Mouse (Mus musculus) liver, postnatal 0 days (tissue): ENCODE data around the gene Epha2. TPM values are rescaled to one million over a fixed set of nuclear protein-coding genes. Genes with fewer than 3 reads are reported as not detected.

Source experiments
- ATAC-seq: fragments of 200-750 bp; cut with Nextera tagmentation; 2 replicates; pipeline ENCODE4 v1.8.0; 2017; ENCODE audit warnings: mild to moderate bottlenecking, moderate library complexity
- DNase-seq: peaks from one replicate; pipeline ENCODE4 v3.0.0-alpha.2; 2016
- H3K27ac ChIP-seq: fragments of 300-500 bp; sonication (generic); 2 replicates; pipeline ENCODE4 v1.5.1; 2014; ENCODE audit warnings: antibody characterized with exemption, moderate library complexity, mild to moderate bottlenecking, low read depth
- H3K27me3 ChIP-seq: fragments of 300-500 bp; sonication (generic); 2 replicates; pipeline ENCODE4 v1.6.1; 2014; ENCODE audit warnings: low read length, control low read depth, mixed read lengths; ENCODE audit not compliant: insufficient read depth
- H3K36me3 ChIP-seq: fragments of 300-500 bp; sonication (generic); replicated peaks from 2 replicates; pipeline ENCODE4 v1.6.1; 2014; ENCODE audit warnings: mild to moderate bottlenecking, control low read depth, low read length, moderate library complexity, mixed read lengths; ENCODE audit not compliant: insufficient read depth
- H3K4me1 ChIP-seq: fragments of 300-500 bp; sonication (generic); 2 replicates; pipeline ENCODE4 v1.6.1; 2014; ENCODE audit warnings: antibody characterized with exemption, mild to moderate bottlenecking, control low read depth; ENCODE audit not compliant: insufficient read depth
- H3K4me2 ChIP-seq: fragments of 300-500 bp; sonication (generic); 2 replicates; pipeline ENCODE4 v1.6.1; 2014; ENCODE audit warnings: low read depth, mild to moderate bottlenecking, low read length, moderate library complexity, mixed read lengths
- H3K4me3 ChIP-seq: fragments of 300-500 bp; sonication (generic); 2 replicates; pipeline ENCODE4 v1.5.1; 2014; ENCODE audit warnings: low read depth, low read length
- H3K9ac ChIP-seq: fragments of 300-500 bp; sonication (generic); replicated peaks from 2 replicates; pipeline ENCODE4 v1.6.1; 2014; ENCODE audit warnings: mild to moderate bottlenecking, moderate library complexity
- H3K9me3 ChIP-seq: fragments of 300-500 bp; sonication (generic); 2 replicates; pipeline ENCODE4 v1.6.1; 2016; ENCODE audit warnings: mild to moderate bottlenecking, control low read depth, low read length, mixed read lengths
- CTCF ChIP-seq: sonication (generic); IDR thresholded peaks from 2 replicates; pipeline ENCODE4 v1.5.1; 2016; ENCODE audit warnings: antibody characterized with exemption, low read depth
- EP300 ChIP-seq: IDR thresholded peaks from 2 replicates; pipeline ENCODE4 v1.6.1; 2016; ENCODE audit warnings: antibody characterized with exemption, low read depth, mild to moderate bottlenecking
- WGBS: fragments of 180-500 bp; shearing (Covaris S2); extraction: QIAGEN DNeasy Blood & Tissue Kit; methylation state at CpG from one replicate; pipeline ENCODE4 v1.1.7; 2014; ENCODE audit not compliant: insufficient replicate concordance; 5-methylcytosine and 5-hydroxymethylcytosine counted together
- polyA plus RNA-seq: library from polyadenylated mRNA; unstranded; fragments of >200 nt; fragmentation: Nextera tagmentation; extraction: Ambion mirVana; gene quantifications from 2 replicates; pipeline ENCODE4 v1.2.1, GENCODE M21; 2015

Epha2 gene
- polyA plus RNA-seq, 1 experiment from 2014 or later = 1.5 TPM

DNA sequence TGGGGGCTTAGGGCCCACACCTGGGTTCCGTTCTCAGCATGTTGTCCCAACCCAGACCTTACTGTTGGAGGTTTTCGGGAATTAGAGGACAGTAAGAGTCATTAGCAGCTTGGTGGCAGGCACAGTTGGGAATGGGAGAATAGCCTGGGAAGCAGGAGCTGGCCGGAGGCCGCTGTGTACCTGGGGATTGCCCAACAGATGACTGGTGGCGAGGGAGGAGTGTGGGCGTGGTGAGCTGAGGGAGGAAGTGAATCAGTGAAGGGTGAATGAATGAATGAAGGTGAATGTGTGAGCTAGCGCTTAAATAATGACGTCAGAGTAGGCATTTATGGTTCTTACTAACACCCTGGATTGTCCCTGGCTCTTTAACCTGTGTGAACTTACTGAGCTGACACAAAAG, 23.9 kb upstream of the Epha2 start:
- Histone ChIP-seq H3K9me3 (no peaks in the 10 kb centered on the region), H3K36me3 (no peaks in the 10 kb centered on the region), H3K4me2 (no peak overlapping the region), H3K27ac (0 out of 2 replicates have a peak overlapping the region, but pooled peaks have one; percentile 22), H3K4me1 (peaks cover 38% of the 10 kb centered on the region), H3K4me3 (no peak overlapping the region), H3K27me3 (no peaks in the 10 kb centered on the region), H3K9ac (no peak overlapping the region)
- WGBS = 67% methylated on average over 8 of the region's 8 CpGs
- DNase-seq (no peak), ATAC-seq (no peak)
- TF ChIP-seq CTCF = no peak
- TF ChIP-seq EP300 = no peak

DNA sequence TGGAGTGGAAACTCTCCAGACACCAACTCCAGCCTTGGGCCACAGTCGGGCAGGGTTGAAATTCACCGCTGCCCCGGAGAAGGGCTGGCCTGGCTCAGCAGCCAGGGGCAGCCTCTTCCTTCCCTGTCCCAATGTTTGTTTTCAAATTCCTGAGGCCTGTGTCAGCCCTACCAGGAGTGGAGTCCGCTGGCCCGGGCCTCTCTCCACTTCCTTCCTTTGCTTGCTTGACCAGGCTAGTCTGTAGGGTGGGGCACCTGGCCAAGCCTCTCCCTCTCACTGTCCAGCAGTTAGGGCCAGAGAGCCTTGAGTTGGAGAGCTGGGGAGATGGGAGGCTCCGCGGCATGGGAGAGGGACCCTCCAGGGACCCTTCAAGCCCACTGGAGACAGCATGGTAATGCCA, 22.9 kb upstream of the Epha2 start:
- DNase-seq (peak; percentile 56), ATAC-seq (peak; percentile 1; the same call in 1 of the 2 replicates)
- peaks cover 36% of the 10 kb centered on the region for H3K4me1 ChIP-seq
- H3K9ac ChIP-seq = no peak overlapping the region; the same call in 1 of the 2 replicates
- 38% methylated on average over 7 of the region's 7 CpGs for WGBS
- peak overlapping the region; percentile 80 for H3K27ac ChIP-seq
- TF ChIP-seq CTCF = 0 out of 2 replicates have a peak, but pooled peaks have one; percentile 14
- TF ChIP-seq EP300 = no peak
- H3K4me2 ChIP-seq = no peak overlapping the region
- H3K9me3 ChIP-seq = no peaks in the 10 kb centered on the region
- H3K27me3 ChIP-seq = no peaks in the 10 kb centered on the region
- no peak overlapping the region for H3K4me3 ChIP-seq
- no peaks in the 10 kb centered on the region for H3K36me3 ChIP-seq

DNA sequence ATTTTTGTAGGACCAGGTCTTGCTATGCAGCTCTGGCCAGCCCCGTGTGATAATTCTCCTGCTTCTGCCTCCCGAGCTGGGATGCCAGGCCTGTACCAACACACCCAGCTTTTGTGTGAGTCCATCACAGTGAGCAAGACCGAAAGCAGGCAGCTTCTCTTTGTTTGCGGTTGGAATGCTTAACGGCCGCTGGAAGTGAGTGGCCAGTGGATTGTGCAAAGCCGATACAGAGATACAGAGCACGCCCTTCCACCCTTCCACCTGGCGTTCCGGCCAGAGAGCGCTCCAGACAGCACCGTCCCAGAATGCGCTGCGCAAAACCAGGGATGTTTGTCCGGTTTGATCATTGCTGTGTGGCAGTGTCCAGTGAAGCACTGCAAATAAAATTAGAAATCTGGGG, 21.7 kb upstream of the Epha2 start:
- no peaks in the 10 kb centered on the region for H3K9me3 ChIP-seq
- no peak overlapping the region for H3K4me2 ChIP-seq
- ATAC-seq = peak; percentile 74
- no peaks in the 10 kb centered on the region for H3K36me3 ChIP-seq
- no peak overlapping the region for H3K9ac ChIP-seq
- H3K27ac ChIP-seq = peak overlapping the region; percentile 80
- TF ChIP-seq EP300 (no peak), CTCF (no peak)
- no peak overlapping the region for H3K4me3 ChIP-seq
- 41% methylated on average over 15 of the region's 15 CpGs for WGBS
- peak; percentile 66 for DNase-seq
- H3K27me3 ChIP-seq = no peaks in the 10 kb centered on the region
- H3K4me1 ChIP-seq = peaks cover 38% of the 10 kb centered on the region

DNA sequence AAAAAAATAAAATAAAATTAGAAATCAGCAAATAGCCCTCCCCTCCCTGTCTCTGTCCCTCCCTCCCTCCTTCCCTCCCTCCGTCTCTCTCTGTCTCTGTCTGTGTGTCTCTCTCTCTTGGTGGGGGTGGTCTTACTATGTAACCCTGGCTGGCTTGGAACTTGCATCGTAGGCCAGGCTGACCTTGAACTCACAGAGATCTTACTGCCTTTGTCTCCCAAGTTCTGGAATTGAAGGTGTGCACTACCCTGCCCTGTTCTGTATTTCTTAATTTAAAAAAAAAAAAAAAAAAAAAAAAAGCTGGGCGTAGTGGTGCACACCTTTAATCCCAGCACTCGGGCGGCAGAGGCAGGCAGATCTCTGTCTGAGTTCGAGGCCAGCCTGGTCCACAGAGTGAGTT, 21.3 kb upstream of the Epha2 start:
- Histone ChIP-seq H3K27me3 (no peaks in the 10 kb centered on the region), H3K4me1 (peaks cover 38% of the 10 kb centered on the region), H3K27ac (peak overlapping the region; percentile 80), H3K4me3 (no peak overlapping the region), H3K9me3 (no peaks in the 10 kb centered on the region), H3K36me3 (no peaks in the 10 kb centered on the region), H3K9ac (no peak overlapping the region), H3K4me2 (no peak overlapping the region)
- WGBS = 64% methylated on average over 6 of the region's 6 CpGs
- ATAC-seq (no peak), DNase-seq (no peak)
- TF ChIP-seq EP300 (no peak), CTCF (no peak)

DNA sequence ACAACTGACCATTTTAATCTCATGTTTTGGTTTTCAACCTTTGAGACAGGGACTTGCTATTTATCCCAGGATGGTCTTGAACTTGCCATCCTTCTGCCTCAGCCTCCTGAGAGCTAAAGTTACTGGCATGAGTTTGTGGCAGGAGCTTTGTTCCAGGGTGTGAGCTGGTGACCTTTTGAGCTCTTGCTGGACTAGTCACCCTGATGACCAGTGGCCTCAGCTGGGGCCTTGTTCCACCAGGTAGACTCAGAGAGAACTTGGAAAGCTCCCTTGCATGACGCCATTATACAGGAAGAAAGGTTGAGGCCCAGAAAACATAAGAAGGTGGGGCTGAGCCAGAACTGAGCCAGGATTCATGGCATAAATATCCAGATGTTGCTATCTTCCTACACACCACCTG, 20.6 kb upstream of the Epha2 start:
- peak overlapping the region; percentile 80 for H3K27ac ChIP-seq
- no peaks in the 10 kb centered on the region for H3K9me3 ChIP-seq
- no peak overlapping the region for H3K4me2 ChIP-seq
- H3K9ac ChIP-seq = no peak overlapping the region
- H3K4me3 ChIP-seq = no peak overlapping the region
- WGBS = 56% methylated on average over 1 of the region's 1 CpGs
- H3K36me3 ChIP-seq = no peaks in the 10 kb centered on the region
- no peaks in the 10 kb centered on the region for H3K27me3 ChIP-seq
- no peak for DNase-seq
- peaks cover 38% of the 10 kb centered on the region for H3K4me1 ChIP-seq
- no peak for ATAC-seq
- no peak for TF ChIP-seq CTCF
- TF ChIP-seq EP300 = no peak

DNA sequence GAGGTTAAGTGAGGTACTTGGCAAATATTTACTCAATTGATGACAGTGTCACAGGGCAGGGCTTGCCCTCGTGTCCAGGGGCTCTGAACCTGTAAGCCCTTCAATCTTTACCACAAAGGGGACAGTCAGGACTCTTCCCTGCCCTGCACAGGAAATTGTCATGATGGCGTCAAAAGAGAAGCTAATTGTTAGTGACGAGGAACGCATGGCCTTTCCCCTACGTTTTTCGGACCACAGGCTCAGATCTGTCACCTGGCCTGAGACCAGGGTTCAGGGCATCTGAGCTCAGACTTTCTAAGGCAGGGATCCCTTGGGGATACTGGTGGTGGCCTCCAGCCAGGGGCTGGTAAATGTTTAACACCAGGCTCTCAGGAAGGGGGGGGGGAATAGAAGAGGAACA, 19.9 kb upstream of the Epha2 start:
- no peaks in the 10 kb centered on the region for H3K36me3 ChIP-seq
- peak; percentile 70 for DNase-seq

DNA sequence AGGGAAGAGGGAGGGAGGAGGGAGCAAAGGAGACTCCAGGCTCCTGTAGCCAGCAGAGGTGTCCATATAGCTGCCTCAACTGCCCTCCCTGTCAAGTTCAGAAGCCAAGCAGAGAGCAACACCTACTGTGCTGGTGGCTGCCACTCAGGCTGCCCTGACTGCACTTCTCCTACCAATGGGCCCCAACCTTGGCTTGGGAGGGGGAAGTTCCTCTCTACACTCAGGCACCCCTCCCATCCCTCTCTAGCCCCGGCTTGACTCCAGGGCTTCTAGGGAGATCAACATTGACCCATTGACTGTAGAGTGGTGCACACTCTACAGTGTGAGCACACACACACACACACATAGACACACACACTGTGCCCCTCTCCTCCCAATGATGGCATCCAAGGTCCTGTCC, 19.5 kb upstream of the Epha2 start:
- peak overlapping the region; percentile 80 for H3K27ac ChIP-seq
- TF ChIP-seq EP300 (no peak), CTCF (no peak)
- H3K4me1 ChIP-seq = peaks cover 38% of the 10 kb centered on the region
- H3K4me3 ChIP-seq = no peak overlapping the region
- no peak overlapping the region for H3K9ac ChIP-seq
- ATAC-seq = peak; percentile 13
- peak overlapping the region; percentile 22; the same call in 1 of the 2 replicates for H3K4me2 ChIP-seq
- H3K27me3 ChIP-seq = peaks cover 4% of the 10 kb centered on the region; the same call in 1 of the 2 replicates
- WGBS = 0% methylated on average over 1 of the region's 1 CpGs
- no peak for DNase-seq
- H3K36me3 ChIP-seq = no peaks in the 10 kb centered on the region
- H3K9me3 ChIP-seq = no peaks in the 10 kb centered on the region

More for the DNA sequence above, 19.9 kb upstream of the Epha2 start:
- peak; percentile 83 for ATAC-seq
- WGBS = 11% methylated on average over 6 of the region's 6 CpGs
- TF ChIP-seq CTCF (no peak), EP300 (peak; percentile 53; the same call in 1 of the 2 replicates)
- Histone ChIP-seq H3K4me1 (peaks cover 38% of the 10 kb centered on the region), H3K9ac (no peak overlapping the region), H3K27ac (peak overlapping the region; percentile 80), H3K4me2 (peak overlapping the region; percentile 22), H3K4me3 (no peak overlapping the region), H3K27me3 (peaks cover 4% of the 10 kb centered on the region; the same call in 1 of the 2 replicates), H3K9me3 (no peaks in the 10 kb centered on the region)
